Comparison of ENCODE assay signal across 25 mouse cellular contexts in genomic region chr10:116966065-116966464, GRCm38 (mm10). TPM values are rescaled to one million over a fixed set of nuclear protein-coding genes. Genes with fewer than 3 reads are reported as not detected.
DNase-seq lines count a peak whose midpoint lies in the region; ATAC-seq and TF ChIP-seq lines count a peak whose summit lies in the region.
"Had no signal": no experiment of that assay in that cellular context is flagged by ENCODE, and none has a peak within 500 bp of the region (broad histone marks: within the 10 kb centered on the region; RNA-seq: fewer than 3 reads in every experiment).

No protein-coding gene starts in this region.

- H3K27me3 ChIP-seq in kidney, postnatal 0 days (ENCODE audit: insufficient read depth, low read length): no peaks in the 10 kb centered on the region
- no peaks in the 10 kb centered on the region for H3K27me3 ChIP-seq in liver, postnatal 0 days (ENCODE audit: insufficient read depth, low read length)
- H3K27me3 ChIP-seq: heart, embryonic 12.5 days; midbrain, embryonic 15.5 days had no signal

- H3K9ac ChIP-seq in kidney, postnatal 0 days (ENCODE audit: low read depth, low read length): no peak overlapping the region
- H3K9ac ChIP-seq in liver, postnatal 0 days (replicated peaks): no peak overlapping the region
- H3K9ac ChIP-seq: heart, embryonic 12.5 days; liver, embryonic 12.5 days; midbrain, embryonic 15.5 days had no signal

- H3K9me3 ChIP-seq in kidney, postnatal 0 days (replicated peaks; ENCODE audit: low read length): no peaks in the 10 kb centered on the region
- H3K9me3 ChIP-seq in liver, postnatal 0 days (ENCODE audit: low read length): no peaks in the 10 kb centered on the region
- H3K9me3 ChIP-seq: heart, embryonic 12.5 days; liver, embryonic 12.5 days; midbrain, embryonic 15.5 days had no signal

- DNase-seq in heart, adult 11 months: peak; percentile 95
- DNase-seq in heart, postnatal 10 days: no peak
- DNase-seq in kidney, adult 18-20 months: peak; percentile 76
- DNase-seq in kidney, postnatal 0 days (ENCODE audit: low spot score): no peak
- DNase-seq in lung, postnatal 10 days: peak; percentile 14
- DNase-seq in embryo, embryonic 9.5 days (ENCODE audit: extremely low spot score): no peak
- no peak for DNase-seq in liver, postnatal 0 days
- DNase-seq: adrenal gland, postnatal 10 days; cerebellum, adult 2 months; gastrocnemius, postnatal 36 days; right cerebral cortex, adult 18-20 months; thymus, postnatal 36 days had no signal

- peak; percentile 67 for ATAC-seq in kidney, postnatal 0 days (replicated peaks; ENCODE audit: low FRiP score, low read depth)
- ATAC-seq in liver, postnatal 0 days: no peak
- ATAC-seq: hindbrain, postnatal 0 days; liver, embryonic 12.5 days; midbrain, embryonic 15.5 days had no signal

- no peaks in the 10 kb centered on the region for H3K4me1 ChIP-seq in kidney, postnatal 0 days (replicated peaks; ENCODE audit: insufficient read depth, low read length)
- H3K4me1 ChIP-seq in liver, postnatal 0 days (ENCODE audit: insufficient read depth): no peaks in the 10 kb centered on the region
- H3K4me1 ChIP-seq: liver, embryonic 12.5 days; midbrain, embryonic 15.5 days had no signal

- H3K27ac ChIP-seq in kidney, postnatal 0 days: peak overlapping the region; percentile 57; the same call in 1 of the 2 replicates
- no peak overlapping the region for H3K27ac ChIP-seq in liver, postnatal 0 days (ENCODE audit: low read depth)
- H3K27ac ChIP-seq: hindbrain, postnatal 0 days; layer of hippocampus, adult 2 months; liver, embryonic 12.5 days; midbrain, embryonic 15.5 days had no signal

- intact Hi-C loops in heart, postnatal 10 days (cut with DNase I): no loop called here

- TF ChIP-seq EP300 in liver, postnatal 0 days (IDR thresholded peaks at IDR 0.05; ENCODE audit: low read depth): no peak

- no peak overlapping the region for H3K4me2 ChIP-seq in kidney, postnatal 0 days (ENCODE audit: low read length)
- no peak overlapping the region for H3K4me2 ChIP-seq in liver, postnatal 0 days (ENCODE audit: low read depth, low read length)
- H3K4me2 ChIP-seq: liver, embryonic 12.5 days; midbrain, embryonic 15.5 days had no signal

- no peak overlapping the region for H3K4me3 ChIP-seq in kidney, postnatal 0 days (replicated peaks; ENCODE audit: low read depth, low read length)
- H3K4me3 ChIP-seq in liver, postnatal 0 days (ENCODE audit: low read depth, low read length): no peak overlapping the region
- H3K4me3 ChIP-seq: heart, embryonic 12.5 days; layer of hippocampus, adult 2 months; liver, embryonic 12.5 days; midbrain, embryonic 15.5 days had no signal

- H3K36me3 ChIP-seq in kidney, postnatal 0 days (ENCODE audit: insufficient read depth, low read length): no peaks in the 10 kb centered on the region
- H3K36me3 ChIP-seq in liver, postnatal 0 days (replicated peaks; ENCODE audit: insufficient read depth, low read length): no peaks in the 10 kb centered on the region
- H3K36me3 ChIP-seq: heart, embryonic 12.5 days; liver, embryonic 12.5 days; midbrain, embryonic 15.5 days had no signal

- no peak for TF ChIP-seq CTCF in kidney, postnatal 0 days (IDR thresholded peaks at IDR 0.05; ENCODE audit: low read depth)
- no peak for TF ChIP-seq CTCF in liver, postnatal 0 days (IDR thresholded peaks at IDR 0.05; ENCODE audit: low read depth)

- WGBS in kidney, postnatal 0 days: 60% methylated on average over 6 of the region's 6 CpGs
- WGBS in liver, postnatal 0 days (ENCODE audit: insufficient replicate concordance): 68% methylated on average over 6 of the region's 6 CpGs

RNA-seq across cellular contexts. Expression of gene Gm10271, which starts 6.3 kb away (rescaled TPM):
- not detected for total RNA-seq in heart, postnatal 10 days (2021)
- polyA plus RNA-seq in kidney, postnatal 0 days (2015; fragmentation: Nextera tagmentation; extraction: Ambion mirVana): not detected in 2 replicates
- polyA plus RNA-seq in liver, postnatal 0 days (2015; fragmentation: Nextera tagmentation; extraction: Ambion mirVana): not detected in 2 replicates
- total RNA-seq: adrenal gland, postnatal 10 days; gastrocnemius, postnatal 36 days; hematopoietic stem cell, adult 5-6 weeks; hindbrain, postnatal 0 days; layer of hippocampus, adult 2 months; left cerebral cortex, adult 18-20 months; megakaryocyte progenitor cell, adult 5-6 weeks had no signal
- polyA plus RNA-seq: cerebellum, adult 2 months; cortical plate, adult 2 months; forebrain, embryonic 11.5 days; frontal cortex, adult 2 months; heart, embryonic 12.5 days; hindbrain, postnatal 0 days; limb, embryonic 11.5 days; liver, embryonic 12.5 days; midbrain, embryonic 15.5 days; small intestine, adult 2 months had no signal

RNA-seq across cellular contexts. Expression of gene Rab3ip, which starts 15.5 kb away (rescaled TPM):
- total RNA-seq in heart, postnatal 10 days (2021): 10 to 100 TPM; 76.8 to 81.6 TPM
- polyA plus RNA-seq in kidney, postnatal 0 days (2015; fragmentation: Nextera tagmentation; extraction: Ambion mirVana): 173 and 176 TPM in 2 replicates
- polyA plus RNA-seq in liver, postnatal 0 days (2015; fragmentation: Nextera tagmentation; extraction: Ambion mirVana): 15.5 and 17.5 TPM in 2 replicates

RNA-seq across cellular contexts. Expression of gene Best3, which starts 20.0 kb away (rescaled TPM):
- total RNA-seq in heart, postnatal 10 days (2021): 1 to 10 TPM; 1.4 to 1.7 TPM
- polyA plus RNA-seq in kidney, postnatal 0 days (2015; fragmentation: Nextera tagmentation; extraction: Ambion mirVana): 0.11 and 0.22 TPM in 2 replicates
- 0.08 TPM in 1 of 2 replicates, not detected in the other for polyA plus RNA-seq in liver, postnatal 0 days (2015; fragmentation: Nextera tagmentation; extraction: Ambion mirVana)
- total RNA-seq: hematopoietic stem cell, adult 5-6 weeks; megakaryocyte progenitor cell, adult 5-6 weeks had no signal
- polyA plus RNA-seq: liver, embryonic 12.5 days had no signal

Comparison
In these comparisons a context has a peak if more than half of its experiments do, and no peak if none do; other contexts are left out.
1. DNase-seq: peak in heart, adult 11 months (single experiment), kidney, adult 18-20 months (single experiment) and lung, postnatal 10 days (single experiment); none in heart, postnatal 10 days (0 of 2), kidney, postnatal 0 days (single experiment), embryo, embryonic 9.5 days (single experiment) and liver, postnatal 0 days (single experiment).